Mouse (Mus musculus) MEL (cell line): ENCODE data around the gene Emp2.

Experiments used
- CTCF ChIP-seq, 3 experiments: IDR thresholded peaks in 2 of 3; conservative IDR thresholded peaks in 1 of 3; 2 replicates each; pipeline ENCODE4 v1.5.1; 2011 to 2012; ENCODE audit warnings: low read length in 3 of 3, low read depth in 2 of 3, mild to moderate bottlenecking in 2 of 3, improper control_type of control experiment in 1 of 3, inconsistent platforms in 1 of 3, mixed read lengths in 1 of 3, moderate library complexity in 1 of 3; ENCODE audit not compliant: control insufficient read depth in 1 of 3, insufficient read depth in 1 of 3, poor library complexity in 1 of 3, severe bottlenecking in 1 of 3
- EP300 ChIP-seq, 2 experiments: IDR thresholded peaks; 2 replicates each; pipeline ENCODE4 v1.6.1; 2011; ENCODE audit warnings: improper control_type of control experiment in 2 of 2, low read length in 2 of 2, low read depth in 1 of 2, mild to moderate bottlenecking in 1 of 2
- HCFC1 ChIP-seq: IDR thresholded peaks from 2 replicates; pipeline ENCODE4 v1.6.1; 2012; ENCODE audit warnings: low read depth, mild to moderate bottlenecking, inconsistent platforms, low read length, improper control_type of control experiment, moderate library complexity
- MAX ChIP-seq: IDR thresholded peaks from 2 replicates; pipeline ENCODE4 v1.6.1; 2011; ENCODE audit warnings: low read length, improper control_type of control experiment
- MXI1 ChIP-seq: IDR thresholded peaks from 2 replicates; pipeline ENCODE4 v1.6.1; 2011; ENCODE audit warnings: mild to moderate bottlenecking, low read depth, low read length, improper control_type of control experiment
- POLR2A ChIP-seq, 2 experiments: IDR thresholded peaks; 2 replicates each; pipeline ENCODE4 v1.6.1; 2011 to 2012; ENCODE audit warnings: low read length in 2 of 2, mild to moderate bottlenecking in 2 of 2, control low read depth in 1 of 2, improper control_type of control experiment in 1 of 2, low read depth in 1 of 2, moderate library complexity in 1 of 2; ENCODE audit not compliant: control insufficient read depth in 1 of 2, insufficient read depth in 1 of 2, poor library complexity in 1 of 2
- POLR2AphosphoS2 ChIP-seq: IDR thresholded peaks from 2 replicates; pipeline ENCODE4 v1.6.1; 2011; ENCODE audit warnings: low read length, improper control_type of control experiment
- TCF12 ChIP-seq: IDR thresholded peaks from 2 replicates; pipeline ENCODE4 v1.6.1; 2014; ENCODE audit warnings: low read depth, mild to moderate bottlenecking, inconsistent platforms, low read length, improper control_type of control experiment, moderate library complexity

DNA sequence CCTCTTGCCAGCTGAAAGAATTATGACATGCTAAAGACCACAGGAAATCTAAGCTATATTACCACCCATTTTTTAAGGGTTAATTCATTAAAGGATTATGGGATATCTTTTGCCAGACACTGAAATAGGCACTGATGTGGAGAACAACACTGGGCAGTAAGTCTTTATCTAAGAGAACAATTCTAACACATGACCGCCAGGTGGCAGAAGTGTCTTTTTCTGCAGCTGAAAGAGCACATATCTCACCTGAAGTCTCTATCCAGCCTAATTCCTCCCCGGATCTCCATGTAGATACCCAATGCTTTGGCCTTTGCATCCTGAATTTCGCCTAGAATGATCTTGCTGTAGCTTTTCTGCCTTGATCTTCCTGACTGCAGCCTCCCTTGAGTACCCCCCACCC, 41.5 kb downstream of the Emp2 start:
- peak; percentile 47 to 84 (median 70) for TF ChIP-seq CTCF (IDR thresholded peaks at IDR 0.05 in 2 of 3, conservative IDR thresholded peaks at IDR 0.05 in 1 of 3; ENCODE audit: control insufficient read depth in 1 of 3, insufficient read depth in 1 of 3, low read depth in 2 of 3, low read length in 3 of 3, poor library complexity in 1 of 3, severe bottlenecking in 1 of 3)
- TF ChIP-seq MAX, result no peak
- no peak for TF ChIP-seq TCF12
- TF ChIP-seq POLR2AphosphoS2, result no peak
- no peak for TF ChIP-seq MXI1
- TF ChIP-seq POLR2A (IDR thresholded peaks at IDR 0.05; ENCODE audit: control insufficient read depth in 1 of 2, insufficient read depth in 1 of 2, low read depth in 1 of 2, low read length in 2 of 2, poor library complexity in 1 of 2), result no peak
- no peak for TF ChIP-seq EP300 (IDR thresholded peaks at IDR 0.05; ENCODE audit: low read depth in 1 of 2, low read length in 2 of 2)
- TF ChIP-seq HCFC1, result no peak
